Mouse (Mus musculus): ENCODE data around the gene Bex1. TPM values are rescaled to one million over a fixed set of nuclear protein-coding genes. Genes with fewer than 3 reads are reported as not detected.
A peak's percentile ranks its signal among the peaks of the same experiment; 100 is the strongest.
"Not testable (repeated sequence)": the region's sequence is repeated elsewhere in the genome, so short reads cannot be mapped to it uniquely, and the experiment has no call there.

Gene Bex1
- total RNA-seq (2014; fragmentation: Nextera tagmentation) (not detected in 2 replicates), total RNA-seq (2017) (0.27 and 0.35 TPM in 2 replicates), polyA plus RNA-seq (2012) (0.17 and 0.24 TPM in 2 replicates)

- H3K27me3 ChIP-seq (ENCODE audit: insufficient read depth, low read length); H3K9me3 ChIP-seq (replicated peaks); H3K4me1 ChIP-seq (ENCODE audit: insufficient read depth, low read depth, low read length); H3K36me3 ChIP-seq (replicated peaks); DNase-seq (ENCODE audit: low spot score); ATAC-seq (ENCODE audit: extremely low read depth, insufficient number of reproducible peaks, low FRiP score, poor library complexity, severe bottlenecking): not testable (repeated sequence)
- peak within 1 kb of the TSS; percentile 38; the same call in 1 of the 2 replicates for H3K4me3 ChIP-seq (ENCODE audit: low read depth, low read length)
Observed at GRCm38 (mm10) chrX:136214729-136215677, at the start of gene Bex1, which contains the start of gene Tceal7. Gene Bex1, minus strand, starts transcription at chrX:136215513. Gene Tceal7, plus strand, starts transcription at chrX:136214779.

DNA sequence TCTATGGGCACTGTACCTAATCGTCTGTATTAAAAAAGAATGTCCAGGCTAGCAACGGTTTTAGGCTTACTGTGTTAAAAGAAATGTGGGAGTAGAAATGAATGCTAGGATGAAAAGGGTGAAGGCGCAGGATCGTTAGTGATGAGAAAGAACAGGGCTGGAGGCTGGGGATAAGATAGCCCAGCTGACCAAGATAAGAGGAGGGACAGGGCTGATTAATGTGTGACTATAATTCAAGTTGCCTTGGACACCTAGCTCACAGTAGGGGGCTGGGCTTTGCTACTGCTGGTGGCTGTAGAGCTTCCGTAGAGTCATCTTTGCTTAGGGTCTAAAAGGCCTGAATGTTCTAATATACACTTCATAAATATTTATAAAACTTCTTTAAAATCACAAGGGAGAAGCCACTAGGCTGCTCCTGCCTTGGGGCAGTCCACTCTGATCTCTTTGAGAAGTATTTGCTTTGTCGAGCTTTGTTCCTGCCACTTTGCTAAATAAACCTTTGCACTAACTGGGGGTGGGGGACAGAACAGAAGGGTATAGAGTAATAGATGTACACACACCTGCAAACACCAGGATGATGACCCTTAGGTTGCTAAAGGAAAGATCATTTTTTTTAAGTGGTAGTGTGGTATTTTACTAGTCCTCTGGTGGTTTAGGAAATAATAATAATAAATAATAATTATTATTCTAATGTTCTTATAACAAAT is 36.9 kb upstream of the Bex1 start:
- no peaks in the 10 kb centered on the region for H3K9me3 ChIP-seq (replicated peaks)
- TF ChIP-seq CTCF (IDR thresholded peaks at IDR 0.05; ENCODE audit: low read depth, low read length): no peak
- TF ChIP-seq POLR2AphosphoS5 (IDR thresholded peaks at IDR 0.05; ENCODE audit: insufficient replicate concordance, low read depth, low read length): no peak
- TF ChIP-seq GATA1 (IDR thresholded peaks at IDR 0.05; ENCODE audit: borderline replicate concordance, low read length): no peak
- TF ChIP-seq TAL1 (conservative IDR thresholded peaks at IDR 0.05; ENCODE audit: low read depth, low read length): no peak
- no peak for TF ChIP-seq GATA2 (IDR thresholded peaks at IDR 0.05; ENCODE audit: borderline replicate concordance, low read depth, low read length)
- DNase-seq (ENCODE audit: low spot score): no peak
- H3K4me1 ChIP-seq (ENCODE audit: insufficient read depth, low read depth, low read length): peaks cover 3% of the 10 kb centered on the region; the same call in 1 of the 2 replicates
- H3K27me3 ChIP-seq (ENCODE audit: insufficient read depth, low read length): no peaks in the 10 kb centered on the region
- no peak for ATAC-seq (ENCODE audit: extremely low read depth, insufficient number of reproducible peaks, low FRiP score, poor library complexity, severe bottlenecking)
- H3K4me3 ChIP-seq (ENCODE audit: low read depth, low read length): no peak overlapping the region
- peaks cover 10% of the 10 kb centered on the region for H3K36me3 ChIP-seq (replicated peaks)

GRCm38 (mm10) chrX:136249671-136250070 is 34.4 kb upstream of the Bex1 start:
- Histone ChIP-seq H3K27me3 (ENCODE audit: insufficient read depth, low read length) (no peaks in the 10 kb centered on the region), H3K4me3 (ENCODE audit: low read depth, low read length) (no peak overlapping the region), H3K9me3 (replicated peaks) (no peaks in the 10 kb centered on the region), H3K4me1 (ENCODE audit: insufficient read depth, low read depth, low read length) (peaks cover 9% of the 10 kb centered on the region; the same call in 1 of the 2 replicates), H3K36me3 (replicated peaks) (peaks cover 16% of the 10 kb centered on the region)
- no peak for TF ChIP-seq GATA1 (IDR thresholded peaks at IDR 0.05; ENCODE audit: borderline replicate concordance, low read length)
- no peak for TF ChIP-seq POLR2AphosphoS5 (IDR thresholded peaks at IDR 0.05; ENCODE audit: insufficient replicate concordance, low read depth, low read length)
- TF ChIP-seq GATA2 (IDR thresholded peaks at IDR 0.05; ENCODE audit: borderline replicate concordance, low read depth, low read length): no peak
- TF ChIP-seq TAL1 (conservative IDR thresholded peaks at IDR 0.05; ENCODE audit: low read depth, low read length): no peak
- no peak for TF ChIP-seq CTCF (IDR thresholded peaks at IDR 0.05; ENCODE audit: low read depth, low read length)
- no peak for DNase-seq (ENCODE audit: low spot score)
- ATAC-seq (ENCODE audit: extremely low read depth, insufficient number of reproducible peaks, low FRiP score, poor library complexity, severe bottlenecking): no peak

DNA sequence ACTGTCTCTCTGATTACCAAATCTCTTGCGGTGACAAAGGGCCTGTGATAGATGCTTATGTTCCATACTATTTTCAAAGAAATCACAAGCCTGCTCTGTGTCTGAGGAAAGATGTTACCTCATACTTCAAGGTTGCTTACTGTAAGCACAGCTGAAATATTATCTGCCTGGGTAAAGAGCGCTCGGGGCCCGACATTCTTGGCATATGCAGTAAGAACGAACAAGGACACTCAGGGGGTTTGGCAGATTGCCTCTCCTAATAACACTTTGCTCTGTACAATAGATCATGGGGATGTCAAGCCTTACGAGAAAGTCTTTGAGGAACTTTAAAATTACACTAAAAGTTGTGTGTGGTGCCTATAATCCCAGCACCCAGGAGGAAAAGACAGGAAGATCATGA is 33.5 kb upstream of the Bex1 start:
- Histone ChIP-seq H3K4me1 (ENCODE audit: insufficient read depth, low read depth, low read length) (peaks cover 9% of the 10 kb centered on the region; the same call in 1 of the 2 replicates), H3K4me3 (ENCODE audit: low read depth, low read length) (no peak overlapping the region), H3K36me3 (replicated peaks) (peaks cover 16% of the 10 kb centered on the region), H3K9me3 (replicated peaks) (no peaks in the 10 kb centered on the region), H3K27me3 (ENCODE audit: insufficient read depth, low read length) (no peaks in the 10 kb centered on the region)
- ATAC-seq (ENCODE audit: extremely low read depth, insufficient number of reproducible peaks, low FRiP score, poor library complexity, severe bottlenecking): no peak
- no peak for DNase-seq (ENCODE audit: low spot score)
- TF ChIP-seq CTCF (IDR thresholded peaks at IDR 0.05; ENCODE audit: low read depth, low read length): no peak
- no peak for TF ChIP-seq GATA2 (IDR thresholded peaks at IDR 0.05; ENCODE audit: borderline replicate concordance, low read depth, low read length)
- no peak for TF ChIP-seq GATA1 (IDR thresholded peaks at IDR 0.05; ENCODE audit: borderline replicate concordance, low read length)
- no peak for TF ChIP-seq TAL1 (conservative IDR thresholded peaks at IDR 0.05; ENCODE audit: low read depth, low read length)
- no peak for TF ChIP-seq POLR2AphosphoS5 (IDR thresholded peaks at IDR 0.05; ENCODE audit: insufficient replicate concordance, low read depth, low read length)

GRCm38 (mm10) chrX:136245521-136246071 is 30.3 kb upstream of the Bex1 start:
- DNase-seq (ENCODE audit: low spot score) (no peak), ATAC-seq (ENCODE audit: extremely low read depth, insufficient number of reproducible peaks, low FRiP score, poor library complexity, severe bottlenecking) (no peak)
- Histone ChIP-seq H3K9me3 (replicated peaks) (no peaks in the 10 kb centered on the region), H3K4me3 (ENCODE audit: low read depth, low read length) (peak overlapping the region; percentile 70), H3K27me3 (ENCODE audit: insufficient read depth, low read length) (no peaks in the 10 kb centered on the region), H3K36me3 (replicated peaks) (peaks cover 16% of the 10 kb centered on the region), H3K4me1 (ENCODE audit: insufficient read depth, low read depth, low read length) (0 out of 2 replicates have a peak, but pooled peaks cover 6% of the 10 kb centered on the region)
- no peak for TF ChIP-seq CTCF (IDR thresholded peaks at IDR 0.05; ENCODE audit: low read depth, low read length)
- no peak for TF ChIP-seq GATA2 (IDR thresholded peaks at IDR 0.05; ENCODE audit: borderline replicate concordance, low read depth, low read length)
- TF ChIP-seq POLR2AphosphoS5 (IDR thresholded peaks at IDR 0.05; ENCODE audit: insufficient replicate concordance, low read depth, low read length): no peak
- no peak for TF ChIP-seq GATA1 (IDR thresholded peaks at IDR 0.05; ENCODE audit: borderline replicate concordance, low read length)
- no peak for TF ChIP-seq TAL1 (conservative IDR thresholded peaks at IDR 0.05; ENCODE audit: low read depth, low read length)
